Mouse (Mus musculus) G1E (cell line): ENCODE results near the gene 4931409K22Rik. TPM values are rescaled to one million over a fixed set of nuclear protein-coding genes. Genes with fewer than 3 reads are reported as not detected.

ENCODE experiments used
- ATAC-seq: 2 replicates; pipeline ENCODE4 v1.8.0; 2016; ENCODE audit warnings: mild to moderate bottlenecking; ENCODE audit not compliant: insufficient number of reproducible peaks, poor library complexity, low FRiP score, severe bottlenecking; ENCODE audit errors: extremely low read depth
- DNase-seq: peaks from one replicate; pipeline ENCODE4 v3.0.0; 2012; ENCODE audit warnings: low spot score
- H3K27me3 ChIP-seq: 2 replicates; pipeline ENCODE4 v1.6.1; 2012; ENCODE audit warnings: mild to moderate bottlenecking, low read length, inconsistent platforms; ENCODE audit not compliant: insufficient read depth
- H3K36me3 ChIP-seq: replicated peaks from 2 replicates; pipeline ENCODE3; 2012; ENCODE audit warnings: mild to moderate bottlenecking, inconsistent platforms
- H3K4me1 ChIP-seq: 2 replicates; pipeline ENCODE4 v1.6.1; 2012; ENCODE audit warnings: low read depth, low read length, inconsistent platforms, mixed read lengths; ENCODE audit not compliant: insufficient read depth
- H3K4me3 ChIP-seq: 2 replicates; pipeline ENCODE4 v1.5.1; 2012; ENCODE audit warnings: low read depth, mild to moderate bottlenecking, inconsistent platforms, low read length, moderate library complexity, mixed read lengths
- H3K9me3 ChIP-seq: replicated peaks from 2 replicates; pipeline ENCODE4 v1.6.1; 2012; ENCODE audit warnings: inconsistent platforms
- CTCF ChIP-seq: IDR thresholded peaks from 2 replicates; pipeline ENCODE4 v1.5.1; 2012; ENCODE audit warnings: low read depth, low read length, inconsistent platforms, mixed read lengths
- GATA1 ChIP-seq: IDR thresholded peaks from 2 replicates; pipeline ENCODE4 v1.6.1; 2012; ENCODE audit warnings: borderline replicate concordance, low read length, inconsistent platforms, mixed read lengths
- GATA2 ChIP-seq: IDR thresholded peaks from 2 replicates; pipeline ENCODE4 v1.6.1; 2012; ENCODE audit warnings: low read depth, low read length, inconsistent platforms, borderline replicate concordance
- POLR2AphosphoS5 ChIP-seq: IDR thresholded peaks from 2 replicates; pipeline ENCODE4 v1.6.1; 2012; ENCODE audit warnings: low read depth, low read length, inconsistent platforms; ENCODE audit not compliant: insufficient replicate concordance
- TAL1 ChIP-seq: conservative IDR thresholded peaks from 2 replicates; pipeline ENCODE4 v1.6.1; 2012; ENCODE audit warnings: low read depth, low read length, inconsistent platforms, mixed read lengths
- polyA plus RNA-seq: library from polyadenylated mRNA; stranded (reverse); fragments of >175 nt; gene quantifications from 2 replicates; pipeline ENCODE4 v1.2.3, GENCODE M21; 2012
- total RNA-seq, 2 experiments: library from RNA; stranded (forward) in 1 of 2; stranded (reverse) in 1 of 2; fragments of 200-1000 nt in 1 of 2; fragments of >200 nt in 1 of 2; fragmentation: Nextera tagmentation in 1 of 2; gene quantifications; 2 replicates each; pipeline ENCODE4 v1.2.3; 2014 to 2017

4931409K22Rik gene
- total and polyA plus RNA-seq, 3 experiments, result not detected

GRCm38 (mm10) chr5:24535731-24536130, 20.9 kb downstream of the 4931409K22Rik start:
- DNase-seq (no peak), ATAC-seq (no peak)
- no peak overlapping the region for H3K4me3 ChIP-seq
- H3K27me3 ChIP-seq, result peaks cover 36% of the 10 kb centered on the region
- no peaks in the 10 kb centered on the region for H3K36me3 ChIP-seq
- TF ChIP-seq GATA1, result no peak
- TF ChIP-seq POLR2AphosphoS5, result no peak
- no peak for TF ChIP-seq TAL1
- no peak for TF ChIP-seq GATA2
- TF ChIP-seq CTCF, result no peak
- H3K9me3 ChIP-seq, result no peaks in the 10 kb centered on the region
- H3K4me1 ChIP-seq, result no peaks in the 10 kb centered on the region

GRCm38 (mm10) chr5:24534292-24534691, 22.3 kb downstream of the 4931409K22Rik start:
- no peak for DNase-seq
- H3K4me3 ChIP-seq, result no peak overlapping the region
- H3K9me3 ChIP-seq, result no peaks in the 10 kb centered on the region
- ATAC-seq, result no peak
- H3K4me1 ChIP-seq, result peaks cover 5% of the 10 kb centered on the region
- TF ChIP-seq POLR2AphosphoS5 (no peak), GATA2 (no peak), CTCF (no peak), GATA1 (no peak), TAL1 (no peak)
- H3K36me3 ChIP-seq, result no peaks in the 10 kb centered on the region
- peaks cover 23% of the 10 kb centered on the region; the same call in 1 of the 2 replicates for H3K27me3 ChIP-seq

- ATAC-seq, result no peak
- Histone ChIP-seq H3K4me1 (peaks cover 5% of the 10 kb centered on the region), H3K27me3 (peaks cover 24% of the 10 kb centered on the region), H3K36me3 (no peaks in the 10 kb centered on the region), H3K9me3 (no peaks in the 10 kb centered on the region), H3K4me3 (no peak overlapping the region)
- TF ChIP-seq TAL1, result no peak
- no peak for TF ChIP-seq GATA2
- no peak for TF ChIP-seq GATA1
- TF ChIP-seq POLR2AphosphoS5, result no peak
- no peak for TF ChIP-seq CTCF
- DNase-seq, result no peak
These were observed 23.2 kb downstream of the 4931409K22Rik start for GRCm38 (mm10) chr5:24533391-24533790.

- no peak for TF ChIP-seq POLR2AphosphoS5
- peak; percentile 100 for TF ChIP-seq CTCF
- TF ChIP-seq GATA2, result no peak
- no peak for TF ChIP-seq TAL1
- TF ChIP-seq GATA1, result no peak
- Histone ChIP-seq H3K27me3 (peaks cover 35% of the 10 kb centered on the region), H3K9me3 (peaks cover 9% of the 10 kb centered on the region), H3K4me3 (no peak overlapping the region), H3K4me1 (peaks cover 8% of the 10 kb centered on the region), H3K36me3 (no peaks in the 10 kb centered on the region)
- ATAC-seq (peak; percentile 68), DNase-seq (peak; percentile 87)
These were observed 26.4 kb downstream of the 4931409K22Rik start for GRCm38 (mm10) chr5:24530042-24530689.

- ATAC-seq, result no peak
- Histone ChIP-seq H3K36me3 (no peaks in the 10 kb centered on the region), H3K4me3 (no peak overlapping the region), H3K27me3 (peaks cover 48% of the 10 kb centered on the region), H3K9me3 (peaks cover 9% of the 10 kb centered on the region), H3K4me1 (peaks cover 11% of the 10 kb centered on the region)
- TF ChIP-seq GATA1, result no peak
- TF ChIP-seq CTCF, result no peak
- no peak for TF ChIP-seq GATA2
- no peak for TF ChIP-seq POLR2AphosphoS5
- TF ChIP-seq TAL1, result no peak
- DNase-seq, result no peak
These were observed 28.8 kb downstream of the 4931409K22Rik start for GRCm38 (mm10) chr5:24527780-24528179.

- peaks cover 53% of the 10 kb centered on the region for H3K27me3 ChIP-seq
- H3K4me1 ChIP-seq, result peaks cover 11% of the 10 kb centered on the region
- H3K4me3 ChIP-seq, result no peak within 1 kb of the TSS
- no peak for ATAC-seq
- TF ChIP-seq POLR2AphosphoS5 (no peak), GATA1 (no peak), CTCF (no peak), TAL1 (no peak), GATA2 (no peak)
- H3K9me3 ChIP-seq, result peaks cover 9% of the 10 kb centered on the region
- H3K36me3 ChIP-seq, result no peaks in the 10 kb centered on the region
- DNase-seq, result no peak
These were observed 29.7 kb downstream of the 4931409K22Rik start, which contains the start of gene Gbx1 for GRCm38 (mm10) chr5:24526889-24527230. Gene Gbx1 (minus strand): TSS chr5:24527202.

GRCm38 (mm10) chr5:24526190-24526888, 30.3 kb downstream of the 4931409K22Rik start:
- Histone ChIP-seq H3K9me3 (peaks cover 9% of the 10 kb centered on the region), H3K4me3 (no peak overlapping the region), H3K4me1 (peaks cover 11% of the 10 kb centered on the region), H3K27me3 (peaks cover 54% of the 10 kb centered on the region), H3K36me3 (no peaks in the 10 kb centered on the region)
- ATAC-seq (no peak), DNase-seq (no peak)
- no peak for TF ChIP-seq GATA1
- TF ChIP-seq GATA2, result no peak
